Mouse (Mus musculus) frontal cortex, postnatal 14 days (tissue): ENCODE measurements at regions not wholly inside any gene's neighbourhood (a gene's known extent, or its start where the extent isn't known, plus 50 kb on each side); places are given as distances from the start of the nearest gene placed in this dataset.

ENCODE experiments used
- DNase-seq, 2 experiments: peaks; one replicate each; pipeline ENCODE4 v3.0.0; 2022; ENCODE audit warnings: low spot score in 2 of 2

- no peak for DNase-seq
Measured at GRCm38 (mm10) chr7:115192482-115192881, 449.0 kb downstream of the Insc start.

GRCm38 (mm10) chr7:115192992-115193761 lies 449.7 kb downstream of the Insc start:
- no peak for DNase-seq

GRCm38 (mm10) chr7:115204916-115205315 lies 461.4 kb downstream of the Insc start:
- DNase-seq, result no peak

GRCm38 (mm10) chr7:115206479-115207134 lies 463.1 kb downstream of the Insc start:
- DNase-seq, result no peak

GRCm38 (mm10) chr7:115208781-115209180 lies 465.3 kb downstream of the Insc start:
- DNase-seq, result no peak

- DNase-seq, result no peak
Measured at GRCm38 (mm10) chr7:115210012-115210411, 466.5 kb downstream of the Insc start.

DNA sequence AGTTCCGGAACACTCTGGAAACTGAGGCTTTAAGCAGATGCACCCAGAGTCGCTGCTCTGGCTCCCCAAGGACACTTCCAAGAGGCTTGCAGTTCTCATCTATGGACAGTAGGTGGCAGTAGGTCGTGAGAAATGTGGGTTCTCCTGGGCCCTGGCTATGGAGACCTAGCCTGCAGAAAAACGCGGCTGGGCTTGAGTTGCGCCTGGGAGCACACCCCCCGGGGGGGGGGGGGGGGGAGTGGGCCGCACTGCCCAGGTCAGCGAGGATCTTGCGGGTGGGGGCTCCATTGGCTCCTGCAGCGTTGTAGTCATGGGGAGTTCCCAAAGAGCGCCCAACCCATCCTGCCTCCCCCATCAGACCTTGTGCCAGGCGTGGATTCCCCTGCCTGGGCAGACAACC lies 473.3 kb downstream of the Insc start:
- peak; percentile 60 to 77 for DNase-seq

GRCm38 (mm10) chr7:115217255-115217654 lies 473.8 kb downstream of the Insc start:
- no peak for DNase-seq

GRCm38 (mm10) chr7:115217712-115218111 lies 474.2 kb downstream of the Insc start:
- DNase-seq, result no peak

GRCm38 (mm10) chr7:115218596-115219180 lies 475.2 kb downstream of the Insc start:
- no peak for DNase-seq

DNA sequence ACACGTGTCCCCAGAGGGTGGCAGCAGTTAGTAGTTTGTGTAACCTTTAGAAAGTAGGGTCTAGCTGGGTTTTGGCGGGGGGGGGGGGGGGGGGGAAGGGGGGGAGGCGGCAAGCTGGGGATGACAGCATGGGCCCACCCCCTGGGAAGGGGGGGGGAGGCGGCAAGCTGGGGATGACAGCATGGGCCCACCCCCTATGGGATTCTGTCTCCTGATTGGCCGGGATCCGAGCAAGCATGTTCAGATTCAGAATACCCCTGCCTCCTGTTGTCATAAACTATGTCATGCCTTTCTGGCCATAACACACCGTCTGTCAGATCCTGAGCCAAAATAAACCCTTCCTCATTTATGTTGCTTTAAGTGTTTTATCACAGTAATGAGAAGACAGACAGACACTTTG lies 479.1 kb downstream of the Insc start:
- no peak for DNase-seq

- no peak for DNase-seq
Measured at GRCm38 (mm10) chr7:115230525-115230924, 487.0 kb downstream of the Insc start.

DNA sequence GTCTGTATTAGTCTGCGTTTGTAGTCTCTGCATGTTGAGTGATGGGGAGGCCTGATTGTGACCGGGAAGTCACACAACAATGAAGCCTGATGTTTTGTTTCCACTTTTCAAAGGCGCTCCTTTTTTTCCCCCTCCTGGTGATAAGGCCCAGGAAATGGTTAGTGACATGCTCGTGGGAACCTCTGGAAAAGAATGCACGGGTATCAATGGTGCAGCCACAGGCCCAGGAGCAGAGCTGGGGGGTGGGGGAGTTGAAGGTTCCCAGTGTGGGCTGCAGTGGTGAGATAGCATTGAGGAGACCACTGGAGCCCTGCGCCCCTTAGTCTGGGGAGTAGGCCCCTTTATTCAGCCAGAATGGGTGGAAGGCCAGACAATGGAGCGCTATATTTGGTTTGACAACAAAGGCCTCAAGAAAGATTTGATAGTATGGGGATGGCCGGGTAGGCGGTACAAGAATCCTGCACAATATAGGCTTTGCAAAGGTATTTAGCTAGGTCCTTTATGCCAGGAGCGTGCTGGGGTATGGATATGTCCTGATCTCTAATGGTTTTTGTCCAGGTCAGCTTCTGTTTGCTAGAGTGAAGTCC lies 490.4 kb downstream of the Insc start:
- no peak for DNase-seq

DNA sequence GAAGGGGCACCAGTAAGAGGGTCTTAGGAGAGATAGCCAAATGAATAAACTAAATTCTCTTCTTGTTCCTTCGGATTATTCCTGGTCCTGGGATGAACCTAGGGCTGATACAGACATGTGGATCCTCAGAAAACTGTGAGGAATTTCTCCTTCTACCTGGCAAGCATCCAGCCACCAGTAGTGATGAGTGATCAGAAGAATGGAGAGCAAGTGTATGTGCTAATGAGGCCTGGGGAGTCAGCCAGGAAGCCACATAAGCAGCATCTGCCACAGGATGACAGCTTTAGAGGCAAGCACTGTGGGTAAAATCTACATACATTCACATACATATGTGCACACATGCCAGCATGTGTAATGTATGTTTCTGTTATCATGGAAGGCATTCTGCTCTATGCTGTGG lies 493.6 kb downstream of the Insc start:
- no peak for DNase-seq

- no peak for DNase-seq
Measured at GRCm38 (mm10) chr7:115251591-115252369, 508.3 kb downstream of the Insc start.

DNA sequence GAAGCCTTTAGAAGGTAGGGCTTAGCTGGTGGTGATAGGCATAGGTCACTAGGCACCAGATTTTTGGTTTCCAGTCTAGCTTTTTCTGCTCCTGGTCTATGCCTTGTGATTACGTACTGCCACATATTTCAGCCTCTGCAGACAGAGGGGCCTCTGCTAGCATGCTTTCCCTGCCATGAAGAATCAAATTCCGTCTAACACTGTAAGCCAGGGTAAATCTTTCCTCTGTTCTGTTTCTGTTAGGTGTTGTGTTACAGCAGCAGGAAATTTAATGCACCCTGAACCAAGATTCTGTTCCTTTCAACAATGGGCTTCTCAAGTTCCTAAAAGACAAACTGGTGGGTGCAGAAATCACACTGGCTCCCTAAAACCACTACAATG lies 508.9 kb downstream of the Insc start:
- no peak for DNase-seq

- DNase-seq, result peak; percentile 5
Measured at GRCm38 (mm10) chr7:115258626-115259025, 515.1 kb downstream of the Insc start.

- no peak for DNase-seq
Measured at GRCm38 (mm10) chr7:115263082-115263481, 519.6 kb downstream of the Insc start.

DNA sequence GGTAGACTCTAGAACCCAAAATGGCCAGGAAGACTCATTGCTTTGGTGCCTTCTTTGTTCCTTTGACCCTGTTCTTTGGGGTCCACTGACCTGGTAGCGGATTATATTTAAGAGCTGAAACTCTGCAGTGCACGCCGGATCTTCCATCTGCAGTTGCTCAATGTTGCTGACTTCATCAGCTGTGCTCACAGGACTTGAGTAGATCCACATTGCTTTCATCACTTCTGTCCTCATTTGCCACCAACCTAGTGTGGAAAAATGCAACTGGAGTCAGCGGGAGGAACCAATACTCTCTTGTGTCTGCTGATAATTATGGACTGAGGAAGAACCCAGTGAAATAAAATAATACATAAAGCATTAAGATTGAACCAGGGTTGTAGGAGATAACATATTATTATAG lies 522.6 kb downstream of the Insc start:
- DNase-seq, result no peak

GRCm38 (mm10) chr7:115270803-115271202 lies 527.3 kb downstream of the Insc start:
- DNase-seq, result no peak

- no peak for DNase-seq
Measured at GRCm38 (mm10) chr7:115274836-115275235, 531.3 kb downstream of the Insc start.
